Mouse (Mus musculus) erythroblast, embryonic 14.5 days (primary cell): ENCODE results near the gene Nat8f6.

Experiments used
- GATA1 ChIP-seq: IDR thresholded peaks from 2 replicates; pipeline ENCODE4 v1.6.1; 2012; ENCODE audit warnings: low read length, inconsistent platforms, mixed read lengths
- TAL1 ChIP-seq: IDR thresholded peaks from 3 replicates; pipeline ENCODE4 v1.6.1; 2012; ENCODE audit warnings: low read length, inconsistent platforms, mixed read lengths

DNA sequence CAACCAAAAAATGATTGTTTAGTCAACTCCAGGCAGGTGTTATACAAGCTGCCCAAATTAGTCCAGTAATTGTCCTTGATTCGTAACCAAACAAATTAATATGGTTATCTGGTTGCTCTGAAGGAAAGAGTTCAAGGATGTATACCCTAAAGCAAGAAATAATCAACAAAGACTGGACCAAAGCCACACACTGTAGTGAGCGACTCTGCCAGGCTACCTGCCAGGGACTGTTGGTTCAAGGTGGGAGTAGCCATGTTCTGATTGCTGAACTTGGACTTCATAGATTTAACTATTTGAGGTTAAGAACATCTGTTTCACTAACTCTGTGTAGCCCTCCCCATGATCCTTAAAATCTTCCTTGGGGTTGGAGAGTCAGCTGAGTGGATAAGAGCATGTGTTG, 42.4 kb upstream of the Nat8f6 start:
- no peak for TF ChIP-seq GATA1
- TF ChIP-seq TAL1, result no peak
